Mouse (Mus musculus): ENCODE measurements at regions not wholly inside any gene's neighbourhood (a gene's known extent, or its start where the extent isn't known, plus 50 kb on each side); places are given as distances from the start of the nearest gene placed in this dataset.
"Not testable (repeated sequence)": the region's sequence is repeated elsewhere in the genome, so short reads cannot be mapped to it uniquely, and the experiment has no call there.

DNA sequence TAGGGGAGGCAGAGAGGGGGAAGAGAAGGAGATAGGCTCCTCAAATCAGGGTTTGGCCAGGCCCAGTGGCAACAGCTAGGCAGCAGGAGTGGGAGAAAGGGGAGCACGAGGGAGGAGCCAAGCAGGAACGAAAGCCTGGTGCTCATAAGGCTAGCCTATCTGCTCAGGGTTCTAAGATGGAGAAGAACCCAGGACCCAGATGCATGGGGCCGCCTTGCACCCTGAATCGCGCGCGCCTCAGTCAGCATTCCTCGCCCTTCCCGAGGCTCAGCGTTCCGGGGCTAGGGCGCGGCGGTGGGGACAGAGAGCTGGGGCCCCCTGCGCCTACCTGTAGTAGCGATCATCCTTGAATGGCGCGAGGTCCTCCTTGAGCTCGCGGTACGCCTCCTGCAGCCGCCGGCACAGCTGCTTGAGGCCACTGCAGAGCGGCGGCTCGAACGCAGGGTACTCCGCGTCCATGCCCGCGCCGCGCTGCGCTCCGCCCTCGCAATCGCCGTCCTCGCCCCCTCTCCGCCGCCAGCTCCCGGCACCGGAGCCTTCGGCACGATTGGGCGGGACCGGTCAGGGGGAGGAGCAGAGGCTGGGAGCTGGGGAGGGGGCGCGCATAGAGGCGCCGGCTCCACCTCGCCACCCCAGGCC, 60.1 kb downstream of the Dynlt1b start:
- not testable (repeated sequence) for DNase-seq (ENCODE audit: low spot score in 2 of 2)

DNA sequence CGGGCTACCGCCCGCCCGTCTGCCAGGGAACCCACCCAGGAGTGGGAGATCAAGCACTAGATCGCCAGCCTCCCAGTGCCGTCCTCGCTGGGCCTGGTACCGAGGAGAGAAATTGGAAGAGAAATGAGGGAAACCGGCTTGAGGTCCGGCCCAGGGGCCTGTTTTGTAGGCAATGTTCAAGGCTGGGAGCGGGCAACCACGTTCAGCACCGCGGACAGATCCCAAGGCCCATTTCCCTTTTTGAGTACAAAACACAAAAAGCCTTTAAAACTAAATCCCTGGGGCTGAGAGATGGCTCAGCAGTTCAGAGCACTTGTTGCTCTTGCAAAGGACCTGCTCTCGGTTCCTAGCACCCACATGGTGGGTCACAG, 60.6 kb downstream of the Dynlt1b start:
- not testable (repeated sequence) for DNase-seq (ENCODE audit: low spot score in 2 of 2)

DNA sequence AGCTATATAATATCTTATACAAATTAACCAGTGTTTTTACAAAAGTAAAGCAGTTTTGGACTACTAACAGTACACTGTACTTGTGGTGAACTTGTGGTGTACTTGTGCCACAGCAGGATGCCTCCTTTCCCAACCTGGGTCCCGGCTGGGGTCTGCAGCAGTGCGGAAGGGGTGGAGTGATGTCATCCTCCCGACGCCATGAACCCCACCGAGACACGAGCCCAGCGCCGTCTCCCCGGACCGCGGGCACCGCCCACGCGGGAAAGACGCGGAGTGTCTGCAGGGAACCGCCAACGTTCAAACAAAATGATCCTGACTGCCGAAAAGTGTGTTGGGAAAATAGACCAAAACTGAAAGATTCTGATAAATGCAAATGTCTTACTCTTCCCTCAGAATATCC, 62.6 kb downstream of the Dynlt1b start:
- not testable (repeated sequence) for DNase-seq (ENCODE audit: low spot score in 2 of 2)

DNA sequence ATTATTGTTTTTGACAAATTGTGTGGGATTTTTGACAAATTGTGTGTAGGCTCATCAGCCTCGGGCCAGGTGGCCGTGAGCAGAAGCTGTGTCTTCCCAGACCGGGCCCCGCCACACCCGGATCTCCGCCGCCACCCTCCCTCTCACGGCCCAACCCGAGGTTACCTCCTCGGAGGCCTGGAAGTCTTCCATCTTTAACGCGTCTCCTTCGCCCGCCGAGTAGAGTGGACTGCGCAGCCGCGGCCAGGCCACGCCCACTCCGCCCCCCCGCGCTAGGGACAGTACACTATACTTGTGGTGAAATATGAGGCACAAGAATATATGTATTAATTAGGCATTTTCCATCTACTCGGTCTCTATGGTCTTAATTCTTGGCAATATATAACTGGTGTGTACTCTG, 63.0 kb downstream of the Dynlt1b start:
- DNase-seq (ENCODE audit: low spot score in 2 of 2): peak; percentile 70 to 74

DNA sequence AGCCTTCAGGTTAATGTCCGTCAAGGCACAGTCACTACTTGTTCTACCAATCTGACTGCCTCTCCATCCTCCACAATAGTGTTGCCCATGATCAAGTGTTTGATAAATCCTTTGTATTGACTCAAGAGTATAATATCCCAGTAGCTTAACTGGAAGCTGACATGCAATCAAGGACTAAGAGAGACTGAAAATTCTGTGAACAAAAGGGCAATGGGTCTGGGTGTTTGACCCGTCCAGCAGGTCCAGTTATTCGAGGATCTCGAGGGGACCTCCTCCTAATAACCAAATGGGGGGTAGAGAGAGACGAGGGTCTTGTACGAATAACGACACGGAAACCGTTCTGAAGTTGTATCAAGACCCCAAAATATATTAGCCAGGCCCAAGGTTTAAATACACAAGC, 66.6 kb downstream of the Dynlt1b start:
- DNase-seq (ENCODE audit: low spot score in 2 of 2): not testable (repeated sequence)

DNA sequence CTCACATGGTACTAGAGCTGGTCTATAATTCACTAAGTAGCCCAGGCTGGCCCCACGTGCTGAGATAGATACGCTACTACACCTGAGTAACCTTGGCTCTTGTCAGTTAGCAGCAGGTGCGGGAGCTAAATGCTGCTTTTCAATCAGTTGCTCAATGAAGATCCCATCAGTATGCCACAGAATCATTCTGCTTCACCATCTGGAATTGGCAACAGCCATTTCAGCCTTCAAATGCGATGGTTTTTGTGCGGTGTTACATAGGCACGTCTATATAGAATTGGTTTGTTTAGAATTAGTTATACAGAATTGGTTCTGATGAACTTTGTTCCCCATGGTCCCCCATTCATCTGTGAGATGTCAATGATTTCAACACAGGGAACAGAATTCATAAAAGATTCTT, 72.8 kb downstream of the Dynlt1b start:
- not testable (repeated sequence) for DNase-seq (ENCODE audit: low spot score in 2 of 2)

DNA sequence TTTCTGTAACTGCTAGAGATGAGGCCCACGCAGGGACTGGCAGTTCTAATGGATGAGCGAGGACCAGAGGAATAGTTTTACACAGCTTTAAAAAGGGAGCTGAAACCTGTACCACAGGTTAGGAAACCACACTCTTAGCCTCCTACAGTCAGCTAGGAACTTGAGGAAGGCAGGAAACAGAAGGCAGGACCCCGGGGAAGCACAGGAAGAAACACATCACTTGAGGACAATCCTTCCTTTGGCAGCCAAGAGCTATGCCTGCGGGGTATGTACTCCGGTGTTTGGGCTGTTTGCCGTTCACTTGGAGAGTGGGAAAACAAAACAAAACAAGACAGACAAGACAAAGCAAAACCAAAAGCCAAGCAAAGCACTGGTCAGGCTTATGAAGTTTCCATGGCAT, 76.0 kb downstream of the Dynlt1b start:
- DNase-seq (ENCODE audit: low spot score in 2 of 2): not testable (repeated sequence)

DNA sequence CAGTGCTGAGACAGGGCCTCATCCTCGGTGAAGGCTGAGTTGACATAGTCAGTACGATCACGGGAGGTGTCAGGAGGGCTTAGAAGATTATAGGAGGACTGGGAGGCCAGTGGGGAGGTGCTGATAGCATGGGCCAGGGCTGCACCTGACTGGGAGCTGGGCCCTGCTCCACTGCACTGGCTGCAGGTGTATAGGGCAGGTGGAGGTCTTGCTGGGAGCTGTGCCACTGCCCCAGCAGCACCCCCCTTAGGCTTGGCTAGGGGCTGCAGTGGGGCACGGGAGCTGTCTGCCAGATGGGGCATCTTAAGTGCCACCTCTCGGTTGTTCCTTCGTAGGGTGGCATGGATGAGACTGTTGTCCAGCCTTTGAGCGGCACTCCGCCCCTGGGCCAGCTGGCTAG, 85.2 kb downstream of the Dynlt1b start:
- not testable (repeated sequence) for DNase-seq (ENCODE audit: low spot score in 2 of 2)

DNA sequence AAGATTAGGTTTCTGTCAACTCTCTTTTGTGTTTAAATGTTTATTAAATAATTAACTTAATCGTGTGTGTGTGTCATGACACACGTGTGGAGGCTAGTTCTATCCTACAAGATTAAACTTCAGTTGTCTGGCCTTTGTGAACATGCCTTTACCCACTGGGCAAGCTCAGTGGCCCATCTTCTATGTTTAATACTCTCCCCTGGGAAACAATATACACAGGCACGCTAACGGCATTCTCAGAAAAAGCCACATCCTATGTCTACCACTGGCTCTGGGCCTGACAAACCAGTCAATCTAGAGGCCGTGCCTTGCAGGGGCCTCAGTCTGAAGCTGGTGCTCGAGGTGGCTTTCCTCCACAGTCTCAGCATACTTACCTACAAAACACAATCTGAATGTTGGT, 82.4 kb upstream of the Dynlt1c start:
- DNase-seq (ENCODE audit: low spot score in 2 of 2): not testable (repeated sequence)

DNA sequence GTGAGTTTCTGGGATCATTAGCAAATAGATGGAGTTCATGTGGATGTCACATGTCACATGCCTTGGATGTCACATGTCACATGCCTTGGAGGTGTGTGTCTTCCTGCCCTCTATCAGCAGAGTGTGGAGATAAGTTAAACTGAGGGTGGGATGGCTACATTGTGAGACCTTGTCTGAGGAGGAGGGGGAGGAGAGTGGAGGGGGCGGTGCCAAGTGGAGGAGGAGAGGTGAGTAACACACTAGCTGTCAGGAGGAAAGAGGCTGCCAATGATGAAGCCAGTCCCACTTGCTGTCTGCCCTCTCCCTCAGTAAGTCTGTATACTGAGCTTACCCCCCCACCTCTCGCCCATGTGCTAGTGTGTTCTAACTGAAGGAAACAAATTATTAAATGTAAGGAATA, 81.5 kb upstream of the Dynlt1c start:
- DNase-seq (ENCODE audit: low spot score in 2 of 2): not testable (repeated sequence)

DNA sequence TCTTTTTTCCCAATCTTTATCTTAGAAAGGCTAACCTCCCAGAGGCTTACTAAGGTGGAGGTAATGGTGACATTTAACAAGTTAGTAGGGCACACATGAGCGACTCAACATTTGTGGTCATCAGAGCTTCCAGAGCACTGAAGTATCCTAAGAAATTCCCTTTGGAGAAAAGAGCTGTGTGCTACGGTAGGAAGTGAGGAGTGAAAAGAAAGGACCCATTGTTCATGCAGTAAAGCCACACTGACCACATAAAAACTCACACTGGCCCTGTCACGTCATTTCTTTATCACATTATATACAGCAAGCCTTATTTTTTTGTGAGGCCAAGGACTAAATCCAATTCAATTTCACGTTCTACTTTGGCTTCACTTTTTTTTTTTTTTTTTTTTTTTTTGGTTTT, 80.7 kb upstream of the Dynlt1c start:
- not testable (repeated sequence) for DNase-seq (ENCODE audit: low spot score in 2 of 2)

DNA sequence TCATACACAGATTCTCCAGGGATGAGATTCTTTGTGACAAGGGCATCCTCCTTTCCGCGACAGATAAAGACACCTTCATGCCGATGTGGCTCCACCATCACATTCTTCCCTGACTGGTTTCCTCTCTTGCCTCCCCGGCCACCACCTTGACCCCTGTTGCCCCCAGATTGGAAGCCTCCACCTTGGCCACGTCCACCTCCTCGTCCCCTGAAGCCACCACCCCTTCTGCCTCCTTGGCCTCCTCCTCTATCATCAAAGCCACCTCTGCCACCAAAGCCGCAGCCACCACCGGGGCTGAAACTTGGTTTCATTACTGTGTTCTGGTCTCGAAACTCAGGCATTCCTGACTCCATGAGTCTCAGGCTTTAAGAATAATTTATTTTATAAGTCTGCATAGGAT, 79.3 kb upstream of the Dynlt1c start:
- not testable (repeated sequence) for DNase-seq (ENCODE audit: low spot score in 2 of 2)

DNA sequence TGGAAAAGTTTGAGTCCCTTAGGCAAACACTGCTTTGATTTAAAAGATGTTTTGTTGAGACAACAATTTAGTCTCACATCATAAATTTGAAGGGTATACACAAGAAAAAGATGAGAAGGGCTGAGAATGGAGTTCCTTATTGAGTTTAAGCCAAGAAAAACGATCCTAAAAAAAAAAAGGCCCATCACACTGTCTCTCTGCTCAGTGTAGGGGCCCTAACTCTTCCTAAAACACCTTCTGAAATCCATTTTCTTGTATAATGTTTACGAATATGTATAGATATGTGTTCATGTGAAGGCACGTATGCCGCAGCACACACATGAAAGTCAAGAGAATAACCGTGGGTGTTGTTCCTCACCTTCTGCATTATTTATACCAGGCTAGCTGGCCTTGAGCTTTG, 62.7 kb upstream of the Dynlt1c start:
- DNase-seq (ENCODE audit: low spot score in 2 of 2): not testable (repeated sequence)

DNA sequence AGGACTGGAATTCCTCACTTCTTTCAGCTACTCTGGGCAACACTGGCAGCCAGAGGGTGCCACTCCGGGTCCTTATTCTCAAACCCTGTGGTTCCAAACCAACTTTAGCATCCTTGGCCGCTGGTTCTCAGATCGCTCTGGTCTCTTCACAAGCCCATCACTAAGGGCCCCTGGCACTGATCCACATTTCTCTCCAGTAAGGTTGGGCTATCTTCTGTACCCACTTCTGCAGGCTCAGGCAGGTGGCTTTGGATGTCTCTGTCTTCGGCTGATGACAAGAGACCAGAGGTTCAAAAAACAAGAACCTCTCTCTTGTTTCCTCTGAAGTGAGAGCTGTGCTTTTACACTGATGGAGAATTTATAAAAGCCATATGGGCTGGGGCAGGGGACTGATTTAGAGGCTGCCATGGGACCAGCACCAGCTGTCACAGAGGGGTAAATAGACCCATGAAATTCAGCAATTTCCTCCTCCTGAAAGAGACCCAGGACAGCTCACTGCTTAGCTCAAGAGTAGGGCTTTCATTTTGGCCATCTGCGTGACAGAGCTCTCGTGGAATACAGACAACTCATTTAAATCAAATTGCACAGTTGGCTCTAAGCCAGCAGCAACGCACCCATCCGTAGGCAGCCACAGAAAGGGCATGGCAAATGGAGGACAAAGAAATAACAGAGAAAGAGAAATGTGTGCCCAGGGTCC, 54.3 kb upstream of the Dynlt1c start:
- DNase-seq (ENCODE audit: low spot score in 2 of 2): not testable (repeated sequence)

DNA sequence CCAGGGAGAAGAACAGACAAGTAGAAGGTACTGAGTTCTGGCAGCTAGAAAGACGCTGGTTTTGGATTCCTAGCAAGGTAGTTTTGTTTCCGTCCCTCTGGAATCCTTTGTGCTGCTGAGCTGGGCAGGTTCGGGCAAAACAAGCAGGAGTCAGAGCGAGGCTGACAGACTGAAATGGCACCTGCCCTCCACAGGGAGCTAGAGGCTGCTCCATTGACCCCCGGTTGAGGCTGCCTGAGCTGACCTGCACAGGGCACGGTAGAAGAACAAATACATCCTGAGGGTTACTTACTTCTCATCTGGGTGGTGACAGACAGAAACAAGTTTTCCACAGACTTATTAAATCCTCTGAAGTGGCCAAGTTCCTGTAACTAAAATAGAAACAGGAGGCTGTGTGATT, 53.5 kb upstream of the Dynlt1c start:
- DNase-seq (ENCODE audit: low spot score in 2 of 2): not testable (repeated sequence)
